Mouse (Mus musculus) kidney, embryonic 16.5 days (tissue): ENCODE measurements around the gene Acyp1. TPM values are rescaled to one million over a fixed set of nuclear protein-coding genes. Genes with fewer than 3 reads are reported as not detected.

Experiments
- microRNA-seq: library from miRNA; unstranded; fragments of <30 nt; microRNA quantifications from one replicate; pipeline ENCODE4, GENCODE M21; 2016
- polyA plus RNA-seq: library from polyadenylated mRNA; unstranded; fragments of >200 nt; fragmentation: Nextera tagmentation; extraction: Ambion mirVana; gene quantifications from 2 replicates; pipeline ENCODE4 v1.2.1, GENCODE M21; 2015

The Acyp1 gene
- polyA plus RNA-seq, 1 experiment from 2014 or later = 57.5 TPM

Small RNAs within 50 kb of the gene (microRNA-seq; reads per million reads assigned to microRNA genes)
- gene Mir6938 = 0.63 reads per million

Other genes starting within 250 kb of the Acyp1 start
- 3.7 and 4.9 TPM in 2 replicates for gene Prox2, start 177.7 kb downstream of the Acyp1 start, polyA plus RNA-seq
- gene Dlst, start 177.6 kb downstream of the Acyp1 start, polyA plus RNA-seq = 153 TPM in 2 replicates
- gene Rps6kl1, start 137.2 kb downstream of the Acyp1 start, polyA plus RNA-seq = 0.86 and 1.1 TPM in 2 replicates
- gene Pgf, start 110.6 kb downstream of the Acyp1 start, polyA plus RNA-seq = 16.9 and 18.4 TPM in 2 replicates
- 108 and 110 TPM in 2 replicates for gene Eif2b2, start 69.0 kb downstream of the Acyp1 start, polyA plus RNA-seq
- gene Mlh3, start 17.8 kb downstream of the Acyp1 start, polyA plus RNA-seq = 9.7 and 10.9 TPM in 2 replicates
- gene Zc2hc1c, start 153 bp upstream of the Acyp1 start, polyA plus RNA-seq = 4.1 and 4.4 TPM in 2 replicates
- gene Nek9, start 50.9 kb upstream of the Acyp1 start, polyA plus RNA-seq = 20.7 and 23.9 TPM in 2 replicates
- gene Tmed10, start 86.4 kb upstream of the Acyp1 start, polyA plus RNA-seq = 347 and 350 TPM in 2 replicates
- gene Fos, start 185.5 kb upstream of the Acyp1 start, polyA plus RNA-seq = 2.7 and 3.5 TPM in 2 replicates